25 mouse cellular contexts compared by ENCODE assay signal in the genomic region with DNA sequence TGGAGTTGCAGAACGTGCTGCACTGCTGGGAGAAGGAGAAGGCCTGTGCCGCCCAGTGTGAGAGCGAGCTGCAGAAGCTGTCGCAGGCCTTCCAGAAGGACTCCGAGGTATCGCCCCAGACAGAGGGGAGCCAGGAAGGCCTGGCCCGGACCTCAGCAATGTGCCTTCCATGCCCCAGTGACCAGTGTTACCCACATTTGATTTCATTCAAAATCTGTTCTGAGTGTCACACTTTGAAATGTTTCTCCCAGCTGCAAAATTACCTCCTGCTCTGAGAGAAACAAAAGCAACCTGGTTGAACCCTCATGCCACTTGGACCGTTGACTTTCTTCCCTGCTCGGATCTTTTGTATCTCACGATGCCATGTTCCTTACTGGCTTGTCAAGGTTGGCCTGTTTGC.
DNase-seq lines count a peak whose midpoint lies in the region; ATAC-seq and TF ChIP-seq lines count a peak whose summit lies in the region.
"Had no signal": no experiment of that assay in that cellular context is flagged by ENCODE, and none has a peak within 500 bp of the region (broad histone marks: within the 10 kb centered on the region; RNA-seq: fewer than 3 reads in every experiment).

No protein-coding gene starts in this region.

- no peak overlapping the region for H3K4me3 ChIP-seq in hindbrain, embryonic 10.5 days
- no peak overlapping the region for H3K4me3 ChIP-seq in hindbrain, postnatal 0 days (ENCODE audit: low read length)
- no peak overlapping the region for H3K4me3 ChIP-seq in midbrain, embryonic 10.5 days
- no peak overlapping the region for H3K4me3 ChIP-seq in midbrain, embryonic 16.5 days (ENCODE audit: low read depth, low read length)
- H3K4me3 ChIP-seq in testis, adult 2 months (ENCODE audit: control insufficient read depth, low read depth, low read length): no peak overlapping the region
- no peak overlapping the region for H3K4me3 ChIP-seq in embryonic facial prominence, embryonic 14.5 days (ENCODE audit: low read depth, low read length)
- H3K4me3 ChIP-seq: embryonic facial prominence, embryonic 12.5 days; embryonic facial prominence, embryonic 15.5 days; erythroblast, embryonic 14.5 days; forebrain, embryonic 10.5 days; forebrain, embryonic 12.5 days had no signal

- no peak overlapping the region for H3K4me2 ChIP-seq in hindbrain, postnatal 0 days (ENCODE audit: low read depth, low read length)
- H3K4me2 ChIP-seq in midbrain, embryonic 16.5 days (ENCODE audit: low read length): no peak overlapping the region
- no peak overlapping the region for H3K4me2 ChIP-seq in embryonic facial prominence, embryonic 14.5 days (ENCODE audit: low read depth, low read length)
- H3K4me2 ChIP-seq: embryonic facial prominence, embryonic 12.5 days; embryonic facial prominence, embryonic 15.5 days; forebrain, embryonic 12.5 days had no signal

- no peak overlapping the region for H3K9ac ChIP-seq in hindbrain, postnatal 0 days (replicated peaks; ENCODE audit: low read length)
- no peak overlapping the region for H3K9ac ChIP-seq in midbrain, embryonic 16.5 days (ENCODE audit: low read depth, low read length)
- H3K9ac ChIP-seq in embryonic facial prominence, embryonic 14.5 days (ENCODE audit: low read depth, low read length): no peak overlapping the region
- H3K9ac ChIP-seq: embryonic facial prominence, embryonic 12.5 days; embryonic facial prominence, embryonic 15.5 days; forebrain, embryonic 12.5 days had no signal

- 83% methylated on average over 10 of the region's 10 CpGs for WGBS in hindbrain, embryonic 10.5 days
- 75% methylated on average over 10 of the region's 10 CpGs for WGBS in hindbrain, postnatal 0 days
- WGBS in midbrain, embryonic 10.5 days: 84% methylated on average over 10 of the region's 10 CpGs
- WGBS in midbrain, embryonic 16.5 days: 83% methylated on average over 10 of the region's 10 CpGs
- WGBS in embryonic facial prominence, embryonic 14.5 days: 82% methylated on average over 10 of the region's 10 CpGs

- H3K27ac ChIP-seq in hindbrain, embryonic 10.5 days: peak overlapping the region; percentile 50
- H3K27ac ChIP-seq in hindbrain, postnatal 0 days: no peak overlapping the region
- H3K27ac ChIP-seq in midbrain, embryonic 10.5 days (replicated peaks): 0 out of 2 replicates have a peak overlapping the region, but pooled peaks have one; percentile 35
- no peak overlapping the region for H3K27ac ChIP-seq in midbrain, embryonic 16.5 days (ENCODE audit: low read length)
- peak overlapping the region; percentile 5; the same call in 1 of the 2 replicates for H3K27ac ChIP-seq in testis, adult 2 months (ENCODE audit: control insufficient read depth, insufficient read depth, low read depth, low read length)
- peak overlapping the region; percentile 12; the same call in 1 of the 2 replicates for H3K27ac ChIP-seq in embryonic facial prominence, embryonic 14.5 days (replicated peaks; ENCODE audit: low read depth, low read length)
- H3K27ac ChIP-seq: embryonic facial prominence, embryonic 12.5 days; embryonic facial prominence, embryonic 15.5 days; forebrain, embryonic 10.5 days; forebrain, embryonic 12.5 days had no signal

- no peaks in the 10 kb centered on the region for H3K9me3 ChIP-seq in hindbrain, embryonic 10.5 days
- no peaks in the 10 kb centered on the region for H3K9me3 ChIP-seq in hindbrain, postnatal 0 days (ENCODE audit: low read length)
- H3K9me3 ChIP-seq in midbrain, embryonic 10.5 days (replicated peaks): no peaks in the 10 kb centered on the region
- H3K9me3 ChIP-seq in midbrain, embryonic 16.5 days (replicated peaks; ENCODE audit: control insufficient read depth, low read length, poor library complexity, severe bottlenecking): no peaks in the 10 kb centered on the region
- no peaks in the 10 kb centered on the region for H3K9me3 ChIP-seq in embryonic facial prominence, embryonic 14.5 days (ENCODE audit: control insufficient read depth, low read length)
- H3K9me3 ChIP-seq: embryonic facial prominence, embryonic 12.5 days; embryonic facial prominence, embryonic 15.5 days; forebrain, embryonic 10.5 days; forebrain, embryonic 12.5 days had no signal

- DNase-seq in hindbrain, embryonic 10.5 days (ENCODE audit: low spot score): no peak
- no peak for DNase-seq in hindbrain, postnatal 0 days (ENCODE audit: low spot score)
- DNase-seq in midbrain, embryonic 10.5 days (ENCODE audit: low spot score): no peak
- no peak for DNase-seq in testis, postnatal 10 days (ENCODE audit: low spot score)
- no peak for DNase-seq in embryonic facial prominence, embryonic 14.5 days (ENCODE audit: low spot score)
- DNase-seq: adrenal gland, adult 2 months; adrenal gland, postnatal 10 days; adrenal gland, postnatal 25 days; cerebellum, adult 11 months; cerebellum, adult 18-20 months; cerebellum, adult 8-10 months; cerebellum, adult 9-11 months; cerebellum, postnatal 14 days; cerebellum, postnatal 36 days; embryo, embryonic 11 days had no signal

- no peaks in the 10 kb centered on the region for H3K36me3 ChIP-seq in hindbrain, embryonic 10.5 days
- H3K36me3 ChIP-seq in hindbrain, postnatal 0 days (ENCODE audit: insufficient read depth, low read length): no peaks in the 10 kb centered on the region
- no peaks in the 10 kb centered on the region for H3K36me3 ChIP-seq in midbrain, embryonic 10.5 days
- H3K36me3 ChIP-seq in midbrain, embryonic 16.5 days (ENCODE audit: control insufficient read depth, insufficient read depth, low read length): no peaks in the 10 kb centered on the region
- H3K36me3 ChIP-seq in testis, adult 2 months (ENCODE audit: control insufficient read depth, insufficient read depth, low read length): no peaks in the 10 kb centered on the region
- H3K36me3 ChIP-seq in embryonic facial prominence, embryonic 14.5 days (ENCODE audit: control insufficient read depth, insufficient read depth, low read length): no peaks in the 10 kb centered on the region
- H3K36me3 ChIP-seq: embryonic facial prominence, embryonic 12.5 days; embryonic facial prominence, embryonic 15.5 days; forebrain, embryonic 10.5 days; forebrain, embryonic 12.5 days had no signal

- ATAC-seq in hindbrain, postnatal 0 days: no peak
- ATAC-seq in midbrain, embryonic 16.5 days: no peak
- no peak for ATAC-seq in embryonic facial prominence, embryonic 14.5 days (ENCODE audit: low read depth)
- ATAC-seq in megakaryocyte progenitor cell, adult 5-6 weeks (replicated peaks; ENCODE audit: poor library complexity): no peak
- ATAC-seq: forebrain, embryonic 14.5 days; forebrain, embryonic 16.5 days had no signal

- H3K27me3 ChIP-seq in hindbrain, embryonic 10.5 days (ENCODE audit: insufficient read depth, poor library complexity, severe bottlenecking): no peaks in the 10 kb centered on the region
- no peaks in the 10 kb centered on the region for H3K27me3 ChIP-seq in hindbrain, postnatal 0 days (ENCODE audit: insufficient read depth, low read length)
- H3K27me3 ChIP-seq in midbrain, embryonic 10.5 days (ENCODE audit: low read depth, poor library complexity, severe bottlenecking): no peaks in the 10 kb centered on the region
- no peaks in the 10 kb centered on the region for H3K27me3 ChIP-seq in midbrain, embryonic 16.5 days (ENCODE audit: control insufficient read depth, insufficient read depth, low read depth, low read length)
- H3K27me3 ChIP-seq in testis, adult 2 months (ENCODE audit: control insufficient read depth, insufficient read depth, low read length): no peaks in the 10 kb centered on the region
- no peaks in the 10 kb centered on the region for H3K27me3 ChIP-seq in embryonic facial prominence, embryonic 14.5 days (replicated peaks; ENCODE audit: control insufficient read depth, insufficient read depth, low read length)
- H3K27me3 ChIP-seq: embryonic facial prominence, embryonic 12.5 days; embryonic facial prominence, embryonic 15.5 days; forebrain, embryonic 12.5 days had no signal

- TF ChIP-seq POLR2A in testis, adult 2 months (IDR thresholded peaks at IDR 0.05; ENCODE audit: control insufficient read depth, low read depth, low read length): no peak

- peaks cover 23% of the 10 kb centered on the region for H3K4me1 ChIP-seq in hindbrain, embryonic 10.5 days (replicated peaks)
- peaks cover 5% of the 10 kb centered on the region; the same call in 1 of the 2 replicates for H3K4me1 ChIP-seq in hindbrain, postnatal 0 days (ENCODE audit: insufficient read depth, low read length)
- peaks cover 33% of the 10 kb centered on the region for H3K4me1 ChIP-seq in midbrain, embryonic 10.5 days
- H3K4me1 ChIP-seq in midbrain, embryonic 16.5 days (ENCODE audit: control insufficient read depth, insufficient read depth, low read length): peaks cover 11% of the 10 kb centered on the region
- peaks cover 4% of the 10 kb centered on the region for H3K4me1 ChIP-seq in testis, adult 2 months (ENCODE audit: control insufficient read depth, insufficient read depth, low read length)
- H3K4me1 ChIP-seq in embryonic facial prominence, embryonic 14.5 days (ENCODE audit: control insufficient read depth, insufficient read depth, low read length): peaks cover 9% of the 10 kb centered on the region

- no peak for TF ChIP-seq CTCF in hindbrain, postnatal 0 days (IDR thresholded peaks at IDR 0.05; ENCODE audit: low read depth)
- no peak for TF ChIP-seq CTCF in testis, adult 2 months (IDR thresholded peaks at IDR 0.05; ENCODE audit: control insufficient read depth, insufficient read depth, insufficient replicate concordance, low read depth, low read length)

Comparison
In these comparisons a context has a peak if more than half of its experiments do, and no peak if none do; other contexts are left out.
1. H3K27ac ChIP-seq: peak in hindbrain, embryonic 10.5 days (single experiment), midbrain, embryonic 10.5 days (single experiment), testis, adult 2 months (single experiment) and embryonic facial prominence, embryonic 14.5 days (single experiment); none in hindbrain, postnatal 0 days (single experiment) and midbrain, embryonic 16.5 days (single experiment).